Mouse (Mus musculus) E14TG2a.4 (cell line): ENCODE data around the gene Shank2.

Experiments used
- CTCF ChIP-seq: conservative IDR thresholded peaks from 2 replicates; pipeline ENCODE4 v1.5.1; 2014; ENCODE audit warnings: low read length
- NANOG ChIP-seq: IDR thresholded peaks from 2 replicates; pipeline ENCODE4 v1.6.1; 2014; ENCODE audit warnings: borderline replicate concordance, low read length, mixed read lengths
- POU5F1 ChIP-seq: IDR thresholded peaks from 2 replicates; pipeline ENCODE4 v1.6.1; 2014; ENCODE audit warnings: low read length, borderline replicate concordance

- TF ChIP-seq CTCF, result no peak
- no peak for TF ChIP-seq NANOG
- no peak for TF ChIP-seq POU5F1
Observed at GRCm38 (mm10) chr7:144268778-144269177, 267.1 kb downstream of the Shank2 start.
